Mouse (Mus musculus) thymus, adult 2 months (tissue): ENCODE measurements at regions not wholly inside any gene's neighbourhood (a gene's known extent, or its start where the extent isn't known, plus 50 kb on each side); places are given as distances from the start of the nearest gene placed in this dataset.

Experiments used
- CTCF ChIP-seq: fragments of 200-500 bp; IDR thresholded peaks from 2 replicates; pipeline ENCODE4 v1.5.1; 2012; ENCODE audit warnings: mild to moderate bottlenecking, control low read depth, low read length, moderate library complexity, borderline replicate concordance; ENCODE audit not compliant: control insufficient read depth, poor library complexity, insufficient read depth; ENCODE audit errors: extremely low read depth
- POLR2A ChIP-seq: fragments of 200-500 bp; IDR thresholded peaks from 2 replicates; pipeline ENCODE4 v1.6.1; 2012; ENCODE audit warnings: mild to moderate bottlenecking, low read length, control low read depth, moderate library complexity; ENCODE audit not compliant: control insufficient read depth, poor library complexity, insufficient read depth; ENCODE audit errors: extremely low read depth

DNA sequence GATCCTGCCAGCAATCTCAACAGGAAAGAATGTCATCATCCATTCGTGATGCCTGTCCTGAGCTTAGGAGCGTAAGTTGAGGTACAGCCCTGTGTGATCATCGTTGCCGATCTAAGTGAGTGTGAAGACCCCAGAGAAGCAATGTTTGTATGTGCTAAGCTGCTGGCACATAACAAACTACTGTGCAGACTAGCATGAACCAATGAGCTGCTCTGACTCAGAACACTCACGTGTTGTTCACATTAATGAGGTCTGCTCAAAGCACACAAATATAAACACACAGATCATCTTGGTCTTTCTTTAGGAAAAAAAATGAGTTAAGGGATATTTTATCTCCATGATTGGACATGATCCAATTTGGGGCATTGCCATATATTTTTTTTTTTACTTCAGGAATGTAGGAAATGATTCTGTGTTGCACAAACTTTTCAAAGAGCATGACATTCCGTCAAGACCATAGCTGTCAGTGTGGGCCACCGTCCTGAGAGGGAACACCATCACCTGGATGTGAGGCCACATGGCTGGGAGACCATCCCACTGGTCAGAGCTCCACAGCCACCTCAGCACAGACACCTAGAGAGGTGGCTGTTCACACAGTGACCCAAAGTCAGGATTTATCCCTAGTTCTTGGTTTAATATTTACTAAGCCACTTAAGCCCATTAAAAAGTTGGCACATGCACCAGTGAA lies 121.2 kb upstream of the Il12b start:
- TF ChIP-seq CTCF, result no peak
- no peak for TF ChIP-seq POLR2A
